Mouse (Mus musculus) forebrain, embryonic 14.5 days (tissue): ENCODE measurements at regions not wholly inside any gene's neighbourhood (a gene's known extent, or its start where the extent isn't known, plus 50 kb on each side); places are given as distances from the start of the nearest gene placed in this dataset.

ENCODE experiments used
- ATAC-seq: fragments of 200-750 bp; cut with Nextera tagmentation; 2 replicates; pipeline ENCODE4 v1.8.0; 2017; ENCODE audit warnings: mild to moderate bottlenecking, moderate library complexity
- DNase-seq: peaks from one replicate; pipeline ENCODE4 v3.0.0-alpha.2; 2015; ENCODE audit warnings: low spot score
- H3K27ac ChIP-seq: fragments of 300-500 bp; sonication (generic); 2 replicates; pipeline ENCODE4 v1.5.1; 2014; ENCODE audit warnings: low read depth, mild to moderate bottlenecking, control low read depth, low read length, moderate library complexity
- H3K27me3 ChIP-seq: fragments of 300-500 bp; sonication (generic); replicated peaks from 2 replicates; pipeline ENCODE4 v1.6.1; 2014; ENCODE audit warnings: low read length, control low read depth, mixed read lengths; ENCODE audit not compliant: control insufficient read depth, insufficient read depth
- H3K36me3 ChIP-seq: fragments of 300-500 bp; sonication (generic); 2 replicates; pipeline ENCODE4 v1.6.1; 2014; ENCODE audit warnings: low read length, control low read depth; ENCODE audit not compliant: control insufficient read depth, insufficient read depth
- H3K4me1 ChIP-seq: fragments of 300-500 bp; sonication (generic); 2 replicates; pipeline ENCODE4 v1.6.1; 2014; ENCODE audit warnings: antibody characterized with exemption, low read length, control low read depth; ENCODE audit not compliant: control insufficient read depth, insufficient read depth
- H3K4me2 ChIP-seq: fragments of 300-500 bp; sonication (generic); 2 replicates; pipeline ENCODE4 v1.6.1; 2014; ENCODE audit warnings: mild to moderate bottlenecking, control low read depth, low read length
- H3K4me3 ChIP-seq: fragments of 300-500 bp; sonication (generic); 2 replicates; pipeline ENCODE4 v1.5.1; 2014; ENCODE audit warnings: low read depth, low read length, control low read depth
- H3K9ac ChIP-seq: fragments of 300-500 bp; sonication (generic); 2 replicates; pipeline ENCODE4 v1.6.1; 2014; ENCODE audit warnings: mild to moderate bottlenecking, low read length, control low read depth, moderate library complexity
- H3K9me3 ChIP-seq: fragments of 300-500 bp; sonication (generic); replicated peaks from 2 replicates; pipeline ENCODE4 v1.6.1; 2016; ENCODE audit warnings: low read length, control low read depth, mixed read lengths; ENCODE audit not compliant: control insufficient read depth
- WGBS: fragments of 180-500 bp; shearing (Covaris S2); extraction: QIAGEN DNeasy Blood & Tissue Kit; methylation state at CpG from one replicate; pipeline ENCODE4 v1.1.7; 2014; 5-methylcytosine and 5-hydroxymethylcytosine counted together

DNA sequence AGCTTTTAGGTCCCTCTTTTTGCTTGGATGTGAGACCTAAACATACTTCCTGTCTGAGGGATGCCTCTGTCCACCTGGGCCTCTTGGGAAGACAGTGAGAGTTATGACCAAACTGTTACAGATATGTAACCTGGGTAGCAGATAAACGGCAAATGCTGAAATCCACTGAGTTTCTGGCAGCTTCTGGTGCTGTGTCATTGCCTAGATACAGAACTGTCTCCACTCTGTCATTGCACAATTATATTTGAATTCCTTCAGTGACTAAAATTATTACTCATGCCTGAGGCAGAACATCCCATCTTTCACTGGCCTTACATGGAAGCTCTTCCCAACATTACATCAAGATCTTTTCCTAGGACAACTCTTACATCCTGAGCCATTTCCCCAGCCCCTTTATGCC, 277.4 kb upstream of the Rora start:
- Histone ChIP-seq H3K4me3 (no peak overlapping the region), H3K9ac (no peak overlapping the region), H3K36me3 (no peaks in the 10 kb centered on the region), H3K9me3 (no peaks in the 10 kb centered on the region), H3K27ac (no peak overlapping the region), H3K4me2 (no peak overlapping the region), H3K27me3 (no peaks in the 10 kb centered on the region), H3K4me1 (no peaks in the 10 kb centered on the region)
- whole genome bisulfite sequencing, result 91% methylated on average over 1 of the region's 1 CpGs
- no peak for DNase-seq
- no peak for ATAC-seq

DNA sequence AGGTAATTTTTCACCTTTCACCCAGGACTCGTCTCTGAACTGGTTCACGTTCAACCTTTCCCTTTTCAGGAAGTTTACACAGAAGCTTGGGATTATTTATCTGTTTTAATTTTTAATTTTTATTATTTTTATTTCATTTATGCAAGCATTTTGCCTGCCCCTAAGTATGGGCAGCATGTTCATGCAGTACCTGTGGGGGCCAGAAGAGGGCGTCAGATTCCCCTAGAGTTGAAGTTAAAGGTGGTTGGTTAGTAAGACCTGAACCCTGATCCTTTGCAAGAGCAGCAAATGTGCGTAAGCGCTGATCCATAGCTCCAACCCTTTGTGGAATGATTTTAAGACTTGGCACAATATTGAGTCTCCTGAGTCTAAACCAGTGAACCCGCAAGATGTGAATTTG, 271.7 kb upstream of the Rora start:
- no peak overlapping the region for H3K4me2 ChIP-seq
- no peak overlapping the region for H3K27ac ChIP-seq
- no peaks in the 10 kb centered on the region for H3K4me1 ChIP-seq
- H3K9ac ChIP-seq, result no peak overlapping the region
- no peaks in the 10 kb centered on the region for H3K9me3 ChIP-seq
- DNase-seq (no peak), ATAC-seq (no peak)
- no peak overlapping the region for H3K4me3 ChIP-seq
- H3K36me3 ChIP-seq, result no peaks in the 10 kb centered on the region
- 85% methylated on average over 6 of the region's 6 CpGs for WGBS
- no peaks in the 10 kb centered on the region for H3K27me3 ChIP-seq

- H3K4me3 ChIP-seq, result no peak overlapping the region
- DNase-seq (no peak), ATAC-seq (no peak)
- no peak overlapping the region for H3K4me2 ChIP-seq
- peaks cover 4% of the 10 kb centered on the region; the same call in 1 of the 2 replicates for H3K4me1 ChIP-seq
- H3K9me3 ChIP-seq, result no peaks in the 10 kb centered on the region
- no peak overlapping the region for H3K9ac ChIP-seq
- H3K27me3 ChIP-seq, result no peaks in the 10 kb centered on the region
- 75% methylated on average over 4 of the region's 4 CpGs for WGBS
- H3K36me3 ChIP-seq, result no peaks in the 10 kb centered on the region
- H3K27ac ChIP-seq, result no peak overlapping the region
These were observed 252.7 kb upstream of the Rora start for GRCm38 (mm10) chr9:68400930-68401329.

- Histone ChIP-seq H3K36me3 (no peaks in the 10 kb centered on the region), H3K9ac (no peak overlapping the region), H3K4me1 (peaks cover 4% of the 10 kb centered on the region; the same call in 1 of the 2 replicates), H3K4me3 (no peak overlapping the region), H3K9me3 (no peaks in the 10 kb centered on the region), H3K27me3 (no peaks in the 10 kb centered on the region), H3K4me2 (no peak overlapping the region), H3K27ac (no peak overlapping the region)
- DNase-seq (peak; percentile 27), ATAC-seq (no peak)
- 46% methylated on average over 8 of the region's 8 CpGs for WGBS
These were observed 251.3 kb upstream of the Rora start for GRCm38 (mm10) chr9:68402176-68402845.

GRCm38 (mm10) chr9:68402981-68403380, 250.6 kb upstream of the Rora start:
- Histone ChIP-seq H3K4me1 (peaks cover 4% of the 10 kb centered on the region; the same call in 1 of the 2 replicates), H3K36me3 (no peaks in the 10 kb centered on the region), H3K9me3 (no peaks in the 10 kb centered on the region), H3K9ac (no peak overlapping the region), H3K27me3 (no peaks in the 10 kb centered on the region), H3K27ac (no peak overlapping the region), H3K4me2 (no peak overlapping the region), H3K4me3 (no peak overlapping the region)
- WGBS, result 93% methylated on average over 3 of the region's 3 CpGs
- DNase-seq, result no peak
- ATAC-seq, result no peak

GRCm38 (mm10) chr9:68403516-68403915, 250.1 kb upstream of the Rora start:
- Histone ChIP-seq H3K4me2 (no peak overlapping the region), H3K4me1 (peaks cover 4% of the 10 kb centered on the region; the same call in 1 of the 2 replicates), H3K36me3 (no peaks in the 10 kb centered on the region), H3K27ac (no peak overlapping the region), H3K9ac (no peak overlapping the region), H3K4me3 (no peak overlapping the region), H3K27me3 (no peaks in the 10 kb centered on the region), H3K9me3 (no peaks in the 10 kb centered on the region)
- DNase-seq, result no peak
- ATAC-seq, result no peak
- WGBS, result 93% methylated on average over 4 of the region's 4 CpGs

DNA sequence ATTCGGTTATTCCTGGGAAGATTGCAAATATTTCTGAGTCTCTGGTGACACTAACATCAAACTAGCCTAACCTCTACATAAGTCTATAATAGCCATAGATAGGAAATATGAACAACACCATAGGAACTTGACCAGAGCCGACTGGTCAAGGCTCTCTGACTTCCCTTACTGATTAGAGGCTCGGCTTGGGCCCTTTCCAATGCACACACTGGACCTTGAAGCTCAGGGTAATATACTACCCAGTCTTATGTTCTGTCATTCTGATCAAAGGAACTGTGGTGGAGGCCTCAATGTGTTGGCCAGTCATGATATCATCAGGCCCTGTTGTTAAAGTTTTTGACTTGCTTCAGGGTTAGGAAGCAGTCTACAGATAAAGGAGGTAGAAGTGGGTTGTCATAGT, 243.8 kb upstream of the Rora start:
- H3K27ac ChIP-seq, result no peak overlapping the region
- no peak for DNase-seq
- H3K9me3 ChIP-seq, result no peaks in the 10 kb centered on the region
- no peaks in the 10 kb centered on the region for H3K27me3 ChIP-seq
- no peak overlapping the region for H3K4me3 ChIP-seq
- H3K9ac ChIP-seq, result no peak overlapping the region
- no peak for ATAC-seq
- H3K36me3 ChIP-seq, result no peaks in the 10 kb centered on the region
- H3K4me2 ChIP-seq, result no peak overlapping the region
- H3K4me1 ChIP-seq, result no peaks in the 10 kb centered on the region
- 79% methylated on average over 3 of the region's 3 CpGs for WGBS

DNA sequence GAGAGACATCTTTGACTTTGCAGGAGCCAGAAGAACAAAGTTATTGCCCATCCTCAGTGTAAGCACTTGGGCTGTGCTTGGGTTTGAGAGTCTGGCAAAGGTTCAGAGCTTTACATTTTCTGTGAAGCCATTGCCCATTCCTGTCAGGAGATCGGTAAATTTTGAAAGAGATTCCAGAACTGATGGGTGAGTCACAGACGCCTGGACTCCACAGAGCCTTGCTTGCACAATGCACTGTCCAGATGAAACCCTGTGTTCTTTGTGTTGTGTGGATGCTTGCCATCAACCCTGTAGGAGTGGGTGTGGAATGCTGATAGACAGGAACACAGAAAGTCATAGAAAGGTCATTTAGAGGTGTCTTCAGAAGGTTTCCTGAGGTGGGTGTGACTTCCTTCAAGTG, 227.3 kb upstream of the Rora start:
- H3K4me2 ChIP-seq, result no peak overlapping the region
- no peak overlapping the region for H3K9ac ChIP-seq
- H3K4me3 ChIP-seq, result no peak overlapping the region
- 81% methylated on average over 2 of the region's 2 CpGs for WGBS
- no peak overlapping the region for H3K27ac ChIP-seq
- no peaks in the 10 kb centered on the region for H3K27me3 ChIP-seq
- no peak for DNase-seq
- H3K9me3 ChIP-seq, result no peaks in the 10 kb centered on the region
- H3K36me3 ChIP-seq, result no peaks in the 10 kb centered on the region
- no peak for ATAC-seq
- no peaks in the 10 kb centered on the region for H3K4me1 ChIP-seq

GRCm38 (mm10) chr9:68462755-68463154, 190.8 kb upstream of the Rora start:
- no peak overlapping the region for H3K4me2 ChIP-seq
- H3K9ac ChIP-seq, result no peak overlapping the region
- no peak overlapping the region for H3K27ac ChIP-seq
- no peaks in the 10 kb centered on the region for H3K4me1 ChIP-seq
- WGBS, result 86% methylated on average over 5 of the region's 5 CpGs
- no peaks in the 10 kb centered on the region for H3K27me3 ChIP-seq
- DNase-seq, result peak; percentile 50
- H3K4me3 ChIP-seq, result no peak overlapping the region
- H3K36me3 ChIP-seq, result no peaks in the 10 kb centered on the region
- H3K9me3 ChIP-seq, result no peaks in the 10 kb centered on the region
- no peak for ATAC-seq
